Mouse (Mus musculus): Measurements from ENCODE around the gene Spata46. TPM values are rescaled to one million over a fixed set of nuclear protein-coding genes. Genes with fewer than 3 reads are reported as not detected.

The Spata46 gene
- total and polyA plus RNA-seq, 2 experiments from 2014 or later = 0.42 TPM; not detected in 1

DNA sequence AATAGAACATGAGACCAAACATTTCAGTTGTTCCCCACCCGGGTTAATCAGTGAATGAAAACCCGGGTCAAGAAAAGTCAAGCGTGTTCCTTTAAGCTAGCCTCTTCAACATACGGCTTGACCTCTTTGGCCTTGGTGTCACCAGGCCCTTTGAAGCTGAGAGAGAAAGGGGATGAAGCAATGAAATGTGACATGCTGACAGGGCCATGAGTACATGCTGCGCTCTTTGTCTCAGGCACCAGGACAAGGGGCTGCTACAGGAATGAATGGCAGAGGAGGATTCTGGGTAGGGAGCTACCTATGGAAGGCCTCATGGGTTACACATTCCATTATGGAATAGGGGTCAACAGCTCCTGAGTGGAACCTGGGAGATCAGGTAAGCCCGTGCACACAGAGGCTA lies 5.5 kb upstream of the Spata46 start:
- no peak overlapping the region for H3K4me2 ChIP-seq (ENCODE audit: low read depth, low read length, poor library complexity, severe bottlenecking)
- DNase-seq (ENCODE audit: low spot score) (no peak), ATAC-seq (ENCODE audit: low FRiP score) (no peak)
- no peaks in the 10 kb centered on the region for H3K27me3 ChIP-seq (ENCODE audit: insufficient read depth, low read length)
- H3K27ac ChIP-seq (ENCODE audit: low read depth, low read length) = no peak overlapping the region
- 50% methylated on average over 6 of the region's 6 CpGs for WGBS
- no peak for TF ChIP-seq CTCF (IDR thresholded peaks at IDR 0.05)
- no peak overlapping the region for H3K4me3 ChIP-seq (ENCODE audit: low read depth, low read length)
- no peaks in the 10 kb centered on the region for H3K9me3 ChIP-seq (ENCODE audit: low read length)
- H3K9ac ChIP-seq (replicated peaks; ENCODE audit: low read length, poor library complexity, severe bottlenecking) = no peak overlapping the region
- H3K4me1 ChIP-seq (ENCODE audit: insufficient read depth, low read length) = no peaks in the 10 kb centered on the region
- no peaks in the 10 kb centered on the region for H3K36me3 ChIP-seq (ENCODE audit: insufficient read depth, low read length)

DNA sequence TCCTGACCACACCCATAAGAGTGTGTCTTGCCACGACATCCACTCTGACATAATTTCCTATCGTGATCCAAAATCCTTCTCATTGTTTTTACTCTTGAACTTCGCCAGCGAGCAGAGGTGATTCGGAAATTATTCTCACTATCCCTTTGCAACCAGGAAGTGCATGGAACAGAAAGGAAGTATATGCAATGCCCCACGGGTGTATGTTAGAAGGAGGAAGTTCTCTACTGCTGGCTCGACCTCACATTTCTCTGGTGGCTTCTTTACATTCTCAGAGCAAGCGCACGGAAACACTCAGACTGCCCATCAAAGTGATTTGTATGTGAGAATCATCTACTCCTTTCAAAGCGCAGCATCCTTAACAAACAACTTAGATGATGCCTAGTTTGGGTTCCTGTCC lies 3.6 kb upstream of the Spata46 start:
- ATAC-seq (ENCODE audit: low FRiP score) (no peak), DNase-seq (ENCODE audit: low spot score) (no peak)
- Histone ChIP-seq H3K27me3 (ENCODE audit: insufficient read depth, low read length) (no peaks in the 10 kb centered on the region), H3K27ac (ENCODE audit: low read depth, low read length) (no peak overlapping the region), H3K4me2 (ENCODE audit: low read depth, low read length, poor library complexity, severe bottlenecking) (no peak overlapping the region), H3K9me3 (ENCODE audit: low read length) (no peaks in the 10 kb centered on the region), H3K9ac (replicated peaks; ENCODE audit: low read length, poor library complexity, severe bottlenecking) (no peak overlapping the region), H3K36me3 (ENCODE audit: insufficient read depth, low read length) (no peaks in the 10 kb centered on the region), H3K4me3 (ENCODE audit: low read depth, low read length) (no peak overlapping the region), H3K4me1 (ENCODE audit: insufficient read depth, low read length) (no peaks in the 10 kb centered on the region)
- 92% methylated on average over 10 of the region's 10 CpGs for WGBS
- TF ChIP-seq CTCF (IDR thresholded peaks at IDR 0.05) = no peak

DNA sequence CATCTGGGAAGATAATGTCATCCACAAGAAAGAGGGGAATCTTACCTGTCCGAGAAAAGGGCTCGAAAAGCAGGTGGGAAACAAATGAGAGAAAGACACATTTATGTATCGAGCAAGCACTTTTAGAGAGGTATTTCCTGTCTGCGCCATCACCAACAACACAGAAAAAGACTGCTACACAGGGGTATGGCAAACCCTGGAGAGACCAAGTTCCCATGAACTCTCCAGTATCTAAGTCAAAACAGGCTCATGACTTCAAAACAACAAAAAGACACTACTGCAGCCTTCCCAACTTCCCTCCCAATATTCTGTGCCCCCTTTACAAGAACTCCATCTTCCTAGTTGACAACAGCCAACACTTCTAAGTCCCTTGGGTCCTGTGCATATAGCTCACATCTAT lies 2.4 kb upstream of the Spata46 start, which contains the start of gene Gm7694:
TSS of gene Gm7694 (minus strand) at position 101 of the 400 bp plus-strand sequence.
- Histone ChIP-seq H3K4me1 (ENCODE audit: insufficient read depth, low read length) (no peaks in the 10 kb centered on the region), H3K36me3 (ENCODE audit: insufficient read depth, low read length) (no peaks in the 10 kb centered on the region), H3K9ac (replicated peaks; ENCODE audit: low read length, poor library complexity, severe bottlenecking) (no peak within 1 kb of the TSS), H3K4me3 (ENCODE audit: low read depth, low read length) (no peak within 1 kb of the TSS), H3K4me2 (ENCODE audit: low read depth, low read length, poor library complexity, severe bottlenecking) (no peak within 1 kb of the TSS), H3K27ac (ENCODE audit: low read depth, low read length) (no peak within 1 kb of the TSS), H3K9me3 (ENCODE audit: low read length) (no peaks in the 10 kb centered on the region), H3K27me3 (ENCODE audit: insufficient read depth, low read length) (no peaks in the 10 kb centered on the region)
- no peak for TF ChIP-seq CTCF (IDR thresholded peaks at IDR 0.05)
- ATAC-seq (ENCODE audit: low FRiP score) (no peak), DNase-seq (ENCODE audit: low spot score) (no peak)
- 98% methylated on average over 4 of the region's 4 CpGs for WGBS

DNA sequence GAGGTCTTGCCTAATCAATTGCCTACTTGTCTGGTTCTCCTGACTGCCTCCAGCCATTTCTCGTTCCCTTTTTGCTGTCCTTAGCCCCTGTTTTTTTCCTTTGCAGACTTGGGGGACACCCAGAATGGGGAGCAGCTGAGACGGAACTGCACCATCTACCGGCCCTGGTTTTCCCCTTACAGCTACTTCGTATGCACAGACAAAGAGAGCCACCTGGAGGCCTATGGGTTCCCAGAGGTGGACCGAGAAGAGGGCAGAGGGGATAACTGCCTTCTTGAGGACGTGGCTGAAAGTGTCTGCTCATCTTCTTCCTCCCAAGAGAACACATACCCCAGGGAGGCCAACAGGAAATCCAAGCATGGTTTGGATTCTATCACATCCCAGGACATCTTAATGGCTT lies 2.8 kb downstream of the Spata46 start:
- no peak overlapping the region for H3K4me2 ChIP-seq (ENCODE audit: low read depth, low read length, poor library complexity, severe bottlenecking)
- ATAC-seq (ENCODE audit: low FRiP score) = no peak
- DNase-seq (ENCODE audit: low spot score) = no peak
- H3K27ac ChIP-seq (ENCODE audit: low read depth, low read length) = no peak overlapping the region
- H3K4me1 ChIP-seq (ENCODE audit: insufficient read depth, low read length) = no peaks in the 10 kb centered on the region
- no peak overlapping the region for H3K4me3 ChIP-seq (ENCODE audit: low read depth, low read length)
- no peaks in the 10 kb centered on the region for H3K9me3 ChIP-seq (ENCODE audit: low read length)
- no peaks in the 10 kb centered on the region for H3K36me3 ChIP-seq (ENCODE audit: insufficient read depth, low read length)
- no peak overlapping the region for H3K9ac ChIP-seq (replicated peaks; ENCODE audit: low read length, poor library complexity, severe bottlenecking)
- no peak for TF ChIP-seq CTCF (IDR thresholded peaks at IDR 0.05)
- no peaks in the 10 kb centered on the region for H3K27me3 ChIP-seq (ENCODE audit: insufficient read depth, low read length)
- WGBS = 86% methylated on average over 6 of the region's 6 CpGs

DNA sequence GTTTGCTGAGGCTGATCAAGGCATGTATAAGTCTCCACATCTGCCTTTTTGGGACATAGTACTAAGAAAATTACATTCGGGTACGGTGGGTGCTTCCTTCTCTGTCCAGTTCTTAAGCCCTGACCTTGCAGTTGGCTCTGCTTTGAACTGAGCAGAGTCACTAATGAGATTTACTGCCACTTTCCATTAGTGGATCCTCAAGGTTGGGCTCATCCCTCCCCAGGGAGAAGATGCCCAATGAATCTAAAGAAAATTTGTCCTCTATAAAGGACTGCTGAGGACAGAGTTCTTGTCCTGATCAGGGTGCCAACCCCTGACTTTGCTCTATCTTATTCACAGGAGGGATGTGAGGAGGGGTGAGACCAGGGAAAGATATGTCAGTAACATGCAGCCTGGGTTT lies 13.4 kb downstream of the Spata46 start:
- WGBS = 80% methylated on average over 2 of the region's 2 CpGs
- Histone ChIP-seq H3K27me3 (ENCODE audit: insufficient read depth, low read length) (no peaks in the 10 kb centered on the region), H3K27ac (ENCODE audit: low read depth, low read length) (no peak overlapping the region), H3K9ac (replicated peaks; ENCODE audit: low read length, poor library complexity, severe bottlenecking) (no peak overlapping the region), H3K4me3 (ENCODE audit: low read depth, low read length) (no peak overlapping the region), H3K9me3 (ENCODE audit: low read length) (no peaks in the 10 kb centered on the region), H3K4me2 (ENCODE audit: low read depth, low read length, poor library complexity, severe bottlenecking) (no peak overlapping the region), H3K36me3 (ENCODE audit: insufficient read depth, low read length) (peaks cover 12% of the 10 kb centered on the region; the same call in 1 of the 2 replicates), H3K4me1 (ENCODE audit: insufficient read depth, low read length) (no peaks in the 10 kb centered on the region)
- no peak for TF ChIP-seq CTCF (IDR thresholded peaks at IDR 0.05)
- DNase-seq (ENCODE audit: low spot score) = no peak
- ATAC-seq (ENCODE audit: low FRiP score) = no peak

DNA sequence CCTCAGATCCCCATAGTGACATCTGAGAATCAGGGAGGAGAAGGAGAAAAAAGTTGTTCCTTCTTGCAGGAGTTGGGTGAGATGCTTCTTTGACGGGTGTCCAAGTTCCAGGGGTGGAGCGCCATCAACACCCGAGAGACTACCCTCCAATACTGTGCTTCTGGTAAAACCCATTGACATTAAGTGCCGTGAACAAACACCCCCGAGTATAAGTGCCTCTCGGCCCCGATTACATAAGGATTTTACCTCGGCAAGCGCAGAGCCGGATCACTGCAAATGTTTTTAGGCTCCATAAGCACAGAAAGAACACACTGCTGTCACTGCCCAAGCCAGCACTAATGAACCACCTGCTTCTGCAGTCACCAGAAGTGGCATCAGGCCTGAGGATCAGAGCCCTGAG lies 14.4 kb downstream of the Spata46 start:
- no peak overlapping the region for H3K27ac ChIP-seq (ENCODE audit: low read depth, low read length)
- H3K9me3 ChIP-seq (ENCODE audit: low read length) = no peaks in the 10 kb centered on the region
- H3K4me2 ChIP-seq (ENCODE audit: low read depth, low read length, poor library complexity, severe bottlenecking) = no peak overlapping the region
- TF ChIP-seq CTCF (IDR thresholded peaks at IDR 0.05) = no peak
- no peak overlapping the region for H3K4me3 ChIP-seq (ENCODE audit: low read depth, low read length)
- 88% methylated on average over 10 of the region's 10 CpGs for WGBS
- no peaks in the 10 kb centered on the region for H3K4me1 ChIP-seq (ENCODE audit: insufficient read depth, low read length)
- H3K9ac ChIP-seq (replicated peaks; ENCODE audit: low read length, poor library complexity, severe bottlenecking) = no peak overlapping the region
- peaks cover 15% of the 10 kb centered on the region; the same call in 1 of the 2 replicates for H3K36me3 ChIP-seq (ENCODE audit: insufficient read depth, low read length)
- no peak for ATAC-seq (ENCODE audit: low FRiP score)
- H3K27me3 ChIP-seq (ENCODE audit: insufficient read depth, low read length) = no peaks in the 10 kb centered on the region
- DNase-seq (ENCODE audit: low spot score) = no peak

Measured in midbrain, postnatal 0 days (tissue).